Mouse (Mus musculus) right cerebral cortex, postnatal 25 days (tissue): ENCODE measurements around the gene Xylt2.
"Not testable (repeated sequence)": the region's sequence is repeated elsewhere in the genome, so short reads cannot be mapped to it uniquely, and the experiment has no call there.

ENCODE experiments used
- DNase-seq: peaks from one replicate; pipeline ENCODE4 v3.0.0; 2022

Gene Xylt2

DNA sequence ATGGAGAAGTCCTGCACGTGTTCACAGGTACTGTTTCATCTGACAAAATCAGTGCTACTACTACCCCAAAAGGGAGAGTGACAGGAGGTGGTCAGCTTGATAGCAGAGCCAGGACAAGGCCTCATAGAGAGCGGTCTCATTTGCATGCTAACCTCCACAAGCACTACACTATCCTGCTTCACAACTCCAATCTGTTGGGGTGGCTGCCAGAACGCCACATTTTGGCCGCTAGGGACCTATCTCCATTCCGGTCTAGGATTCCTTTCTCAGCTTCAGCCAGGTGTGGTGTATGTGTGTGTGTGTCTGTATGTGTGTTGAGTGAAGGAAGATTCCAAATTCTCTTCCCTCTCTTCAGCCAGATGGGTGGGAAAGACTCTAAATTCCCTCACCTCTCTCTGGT, 1.9 kb downstream of the Xylt2 start:
- DNase-seq = no peak

DNA sequence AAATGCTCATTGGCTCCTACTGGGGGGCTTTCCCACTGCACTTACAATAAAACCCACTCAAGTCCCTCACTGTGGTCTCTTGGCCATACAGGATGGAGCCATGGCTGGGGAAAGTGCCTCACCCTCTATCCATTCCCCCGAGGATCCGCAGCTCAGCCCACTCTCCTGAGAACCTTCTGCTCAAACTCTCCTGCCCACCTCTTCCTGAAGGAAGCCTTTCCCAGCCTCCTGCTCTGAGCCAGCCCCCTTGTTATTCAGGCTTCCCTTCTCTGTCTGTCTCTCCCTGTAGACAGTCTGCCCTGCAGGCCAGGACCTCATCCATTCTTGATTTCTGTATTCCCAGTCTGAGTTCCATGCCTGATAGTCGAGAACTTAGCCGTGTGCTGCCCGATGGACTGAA, 2.3 kb downstream of the Xylt2 start:
- no peak for DNase-seq

GRCm38 (mm10) chr11:94665281-94665680, 12.0 kb downstream of the Xylt2 start:
- DNase-seq = no peak

DNA sequence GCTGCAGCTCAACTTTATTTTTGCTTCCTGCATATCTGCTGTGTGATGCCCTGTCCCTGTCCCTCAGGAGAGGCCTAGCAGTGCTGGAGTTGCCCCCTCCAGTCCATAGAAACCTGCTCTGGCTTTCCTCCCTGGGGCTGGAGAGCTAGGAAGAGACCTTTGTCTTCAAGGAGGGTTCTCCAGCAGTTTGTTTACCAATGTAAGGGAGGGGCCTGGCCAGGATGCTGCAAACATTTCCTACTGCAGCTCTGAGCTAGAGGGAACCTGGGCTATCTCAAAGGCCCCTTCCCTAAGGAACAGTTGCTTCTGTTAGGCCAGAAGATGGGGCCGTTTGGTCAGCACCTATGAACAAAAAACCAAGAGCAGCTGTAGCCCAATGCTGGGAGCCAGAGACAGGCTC, 16.0 kb downstream of the Xylt2 start:
- no peak for DNase-seq

DNA sequence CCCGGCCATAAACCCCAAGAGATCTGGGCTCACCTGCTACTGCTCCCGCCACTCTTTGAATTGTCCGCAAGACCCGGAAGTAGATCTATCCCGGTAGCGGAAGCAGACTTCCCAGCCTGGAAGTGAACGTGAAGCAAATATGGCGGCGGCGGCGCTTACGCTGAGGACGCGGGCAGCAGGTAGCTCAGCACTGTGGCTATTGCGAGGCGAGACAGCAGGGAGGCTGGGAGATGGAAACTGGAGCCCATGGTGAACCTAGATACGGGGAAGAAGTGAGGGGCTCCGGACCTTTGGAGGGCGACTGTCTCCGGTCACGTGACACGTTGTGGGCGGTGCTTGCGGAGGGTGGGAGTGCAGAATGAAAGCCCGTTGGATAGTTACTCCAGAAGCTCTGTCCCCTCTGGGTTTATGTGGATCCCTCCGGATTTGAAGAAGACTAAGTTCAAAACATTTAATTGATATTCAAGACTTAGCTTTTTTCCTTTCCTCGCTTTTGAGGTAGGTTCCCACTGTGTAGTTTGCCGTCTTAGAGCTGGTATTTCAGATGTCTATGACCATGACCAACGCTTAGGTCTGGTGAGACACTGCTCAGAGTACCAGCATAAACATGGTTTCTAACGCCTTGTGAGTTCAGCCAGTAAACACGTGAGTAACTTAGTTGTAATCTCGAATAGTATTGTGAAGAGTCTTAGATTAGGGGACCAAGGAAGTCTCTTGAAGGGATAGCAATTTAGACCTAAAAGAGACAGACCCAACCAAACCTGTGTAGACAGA, 23.5 kb downstream of the Xylt2 start, which contains the start of the genes Mrpl27 and Eme1:
Mrpl27 (plus strand) TSS at position 105 of the 774 bp plus-strand sequence.
Eme1 (minus strand) TSS at position 302 of the 774 bp plus-strand sequence.
- peak; percentile 87 for DNase-seq

DNA sequence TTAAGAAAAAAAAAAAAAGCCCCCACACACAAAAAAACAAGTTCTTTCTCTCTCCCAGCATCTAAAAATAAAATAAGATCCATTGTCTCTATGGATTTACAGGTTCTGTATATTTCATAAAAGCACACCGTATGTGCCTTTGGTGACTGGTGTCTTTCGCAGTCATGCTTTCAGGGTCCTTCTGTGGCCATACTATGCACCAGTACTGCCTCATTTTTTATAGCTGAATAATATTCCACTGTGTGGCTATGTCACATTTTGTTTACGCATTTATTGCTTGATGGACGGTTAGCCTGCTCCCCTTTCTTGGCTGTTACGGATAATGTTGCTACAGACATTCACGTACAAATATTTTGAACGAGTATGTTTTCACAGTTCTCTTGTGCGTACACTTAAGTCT, 24.3 kb downstream of the Xylt2 start:
- DNase-seq = no peak

- DNase-seq = not testable (repeated sequence)
Measured at GRCm38 (mm10) chr11:94651241-94651640, 26.1 kb downstream of the Xylt2 start.

DNA sequence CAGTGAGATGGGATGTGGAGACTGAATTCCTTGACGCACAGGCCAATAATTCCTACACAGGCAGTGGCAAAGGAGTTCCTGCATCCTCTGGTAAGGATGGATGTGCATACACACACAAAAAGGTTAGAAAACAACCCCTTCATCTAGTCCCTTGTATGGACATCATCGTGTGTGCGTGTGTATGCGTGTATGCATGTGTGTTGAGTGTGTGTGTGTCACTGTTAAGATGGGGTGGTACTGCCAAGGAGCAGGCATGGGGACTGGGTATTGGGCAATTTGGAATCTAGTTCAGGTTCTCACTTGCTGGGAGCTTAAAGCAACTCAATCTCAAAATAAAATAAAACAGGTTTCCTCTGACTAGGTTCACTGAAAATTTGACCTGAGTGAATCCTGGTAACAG, 30.9 kb downstream of the Xylt2 start:
- no peak for DNase-seq

DNA sequence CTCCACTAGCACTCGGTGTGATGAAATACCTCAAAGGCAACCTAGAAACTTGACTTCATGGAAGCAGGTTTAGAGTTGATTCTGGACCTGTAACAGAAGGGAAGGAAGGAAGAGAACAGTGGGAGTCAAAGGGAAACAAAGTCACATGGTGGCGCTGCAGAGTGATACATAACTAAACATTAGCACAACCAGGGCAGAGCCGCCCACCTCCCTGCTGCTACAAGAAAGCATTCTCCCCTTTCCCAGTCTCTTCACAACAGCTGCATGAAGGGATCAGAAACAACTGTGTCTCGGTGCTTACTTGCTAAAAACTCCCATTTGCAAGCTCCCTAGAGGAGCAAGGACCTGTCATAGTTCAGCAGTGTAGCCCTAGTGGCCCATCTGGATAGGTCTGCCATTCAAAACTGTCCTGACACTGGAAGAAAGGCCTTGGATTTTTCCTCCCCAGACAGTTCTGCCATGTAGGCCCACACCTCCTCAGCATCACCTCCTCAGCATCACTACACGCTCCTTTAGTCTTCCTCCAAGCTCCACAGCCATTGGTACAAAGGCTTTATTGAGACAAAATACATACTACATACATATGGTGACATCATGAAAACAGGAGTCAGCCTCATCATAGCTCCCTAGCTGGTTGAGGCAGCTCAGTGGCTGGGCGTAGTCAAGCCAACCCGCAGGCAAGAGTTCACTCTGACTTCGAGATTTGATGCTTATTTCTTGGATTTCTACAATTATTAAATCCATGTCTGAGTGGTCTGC, 32.7 kb downstream of the Xylt2 start:
- no peak for DNase-seq

GRCm38 (mm10) chr11:94634431-94634830, 42.9 kb downstream of the Xylt2 start:
- no peak for DNase-seq

DNA sequence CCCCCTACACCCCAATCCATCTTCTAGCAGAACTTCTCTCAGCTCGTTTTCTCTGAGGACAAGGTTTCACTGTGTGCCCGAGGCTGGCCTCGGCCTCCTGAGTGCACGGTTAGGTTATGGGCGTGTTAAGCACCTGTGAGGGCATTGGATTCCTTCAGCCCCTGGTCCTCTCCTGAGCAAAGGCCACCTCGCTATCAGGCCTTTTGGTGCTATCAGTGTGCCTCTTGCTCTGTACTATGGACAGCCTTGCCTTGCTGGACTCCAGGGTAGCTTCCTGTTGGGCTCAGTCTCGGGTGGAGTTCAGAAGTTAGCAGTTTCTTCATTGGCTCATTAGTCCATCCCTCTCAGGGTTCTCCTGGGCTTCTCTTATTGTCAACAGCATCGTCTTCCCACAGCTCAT, 44.3 kb downstream of the Xylt2 start:
- no peak for DNase-seq

- no peak for DNase-seq
Measured at GRCm38 (mm10) chr11:94631969-94632368, 45.3 kb downstream of the Xylt2 start.

DNA sequence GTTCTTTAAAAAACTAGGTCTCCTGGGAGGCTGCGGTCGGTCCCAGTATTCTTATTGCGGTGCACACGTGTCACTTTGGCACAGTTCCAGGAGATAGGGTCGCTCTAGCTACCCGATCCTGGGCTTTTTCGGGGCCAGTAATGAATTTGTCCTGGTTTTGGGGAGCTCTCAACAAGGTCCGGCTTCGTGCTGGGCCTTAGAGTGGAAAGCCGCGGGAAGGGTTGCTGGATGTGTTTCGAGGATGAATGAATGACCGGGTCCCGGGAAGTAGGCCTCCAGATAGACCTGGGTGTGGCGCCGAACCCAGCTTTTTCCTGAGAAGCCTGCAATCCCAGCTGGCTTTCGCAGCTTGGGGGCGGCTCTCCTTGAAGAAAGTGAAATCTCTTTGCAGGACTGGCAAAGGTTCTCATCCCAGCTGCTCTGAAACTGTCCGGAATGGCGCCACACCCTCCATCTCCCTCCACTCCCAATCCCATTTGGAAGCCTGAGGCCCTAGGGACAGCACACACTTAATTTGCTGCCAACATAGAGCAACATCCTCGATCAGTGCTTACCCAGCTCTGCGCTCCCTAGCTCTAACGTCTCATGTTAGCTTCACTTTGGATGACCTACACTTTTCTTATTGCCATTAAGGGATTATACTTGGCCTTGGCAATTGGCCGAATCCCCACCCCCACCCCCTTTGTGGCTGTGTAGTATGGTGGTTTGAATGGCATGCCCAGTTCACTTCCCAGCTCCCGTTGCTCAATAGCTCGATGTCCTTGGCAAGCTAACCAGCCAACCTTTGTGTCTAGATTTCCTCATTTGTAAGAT, 46.9 kb downstream of the Xylt2 start:
- peak; percentile 23 for DNase-seq

DNA sequence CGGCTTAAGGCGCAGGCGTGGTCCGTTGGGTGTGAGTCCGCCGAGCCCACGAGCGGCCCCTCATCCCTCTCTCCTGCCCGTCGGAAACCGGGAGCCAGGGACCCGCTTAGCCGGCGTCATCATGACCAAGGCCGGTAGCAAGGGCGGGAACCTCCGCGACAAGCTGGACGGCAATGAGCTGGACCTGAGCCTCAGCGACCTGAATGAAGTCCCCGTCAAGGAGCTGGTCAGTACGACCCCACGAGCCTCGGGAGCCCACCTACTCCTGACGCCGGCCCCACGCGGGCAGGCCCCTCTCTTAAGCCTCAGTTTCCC, 47.5 kb downstream of the Xylt2 start:
- no peak for DNase-seq

GRCm38 (mm10) chr11:94629199-94629883, 48.0 kb downstream of the Xylt2 start, which contains the start of gene Lrrc59:
Gene Lrrc59 (plus strand): TSS chr11:94629767.
- peak; percentile 95 for DNase-seq

- DNase-seq = no peak
Measured at GRCm38 (mm10) chr11:94622162-94622561, 55.2 kb downstream of the Xylt2 start.

- DNase-seq = no peak
Measured at GRCm38 (mm10) chr11:94621458-94621852, 55.9 kb downstream of the Xylt2 start.

DNA sequence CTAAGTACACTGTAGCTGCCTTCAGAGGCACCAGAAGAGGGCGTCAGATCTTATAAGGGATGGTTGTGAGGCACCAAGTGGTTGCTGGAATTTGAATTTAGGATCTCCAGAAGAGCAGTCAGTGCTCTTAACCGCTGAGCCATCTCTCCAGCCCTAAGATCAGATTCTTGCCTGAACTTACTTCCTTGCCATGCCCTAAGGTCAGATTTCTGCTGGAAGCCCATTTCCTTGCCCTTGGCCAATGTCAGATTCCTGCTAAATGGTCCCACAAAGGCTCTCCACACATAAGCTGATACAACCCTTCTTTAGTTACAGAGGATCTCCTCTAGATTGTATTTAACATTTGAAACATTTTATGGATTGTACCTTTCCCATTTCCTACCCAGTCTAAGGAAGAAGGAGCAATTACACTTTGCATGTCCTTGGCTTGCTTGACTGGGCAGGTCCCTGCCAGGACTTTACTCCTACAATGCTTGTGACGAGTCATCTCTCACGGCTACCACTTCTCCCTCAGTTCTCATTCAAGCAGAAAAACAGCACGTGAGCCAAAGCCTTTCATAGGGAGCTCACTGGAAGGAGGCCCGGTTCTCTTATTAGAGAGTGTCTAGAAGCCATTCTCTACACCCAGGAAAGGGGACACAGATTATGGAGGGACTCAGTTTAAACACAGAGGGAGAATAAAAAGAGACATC, 56.4 kb downstream of the Xylt2 start:
- DNase-seq = no peak

GRCm38 (mm10) chr11:94617646-94618045, 59.7 kb downstream of the Xylt2 start:
- DNase-seq = no peak

DNA sequence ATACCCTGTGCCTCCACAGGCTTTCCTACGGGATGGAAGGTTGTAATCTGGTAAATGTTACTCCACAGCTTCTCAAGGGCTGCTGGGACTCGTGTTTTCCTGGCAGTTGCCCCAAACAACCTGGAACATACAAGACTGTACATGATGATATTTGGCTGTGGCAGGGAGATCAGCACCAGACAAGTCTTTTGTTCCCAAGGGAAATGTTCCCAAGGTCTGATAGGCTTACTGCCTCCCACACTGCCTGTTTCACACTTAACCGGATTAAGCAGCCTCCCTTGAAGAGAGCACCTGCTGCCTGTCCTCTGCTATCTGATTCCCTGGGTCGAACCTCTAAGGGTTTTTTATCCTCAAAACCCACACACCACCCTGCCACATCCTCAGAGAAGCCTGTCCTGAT, 61.8 kb downstream of the Xylt2 start:
- no peak for DNase-seq

DNA sequence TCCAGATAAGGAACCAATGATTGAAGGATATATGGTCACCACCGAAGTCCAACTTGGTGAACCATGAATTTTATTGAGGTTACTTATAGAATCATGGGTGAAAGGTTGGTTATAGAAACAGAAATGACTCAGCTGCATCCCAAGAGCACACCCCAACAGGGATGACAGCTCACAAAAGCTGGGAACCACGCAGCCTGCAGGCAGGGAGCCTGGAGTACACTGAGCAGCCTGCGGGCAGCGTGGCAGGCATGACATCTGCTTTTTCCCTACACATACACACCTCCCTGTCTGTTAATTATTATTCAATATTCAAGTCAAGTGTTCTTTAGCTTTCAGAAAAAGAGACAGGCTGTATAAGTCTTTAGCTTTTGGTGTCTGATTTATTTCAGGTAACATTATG, 62.7 kb downstream of the Xylt2 start:
- DNase-seq = no peak
